Mouse (Mus musculus) T-cell, adult 2 months (primary cell): Measurements from ENCODE around the gene Vwde.

ENCODE experiments used
- DNase-seq: peaks from one replicate; pipeline ENCODE4 v3.0.0; 2022; ENCODE audit warnings: low spot score

The Vwde gene

GRCm38 (mm10) chr6:13224596-13225227, at the start of gene Vwde:
Vwde (minus strand) TSS chr6:13224965.
- DNase-seq: no peak

GRCm38 (mm10) chr6:13255341-13255740, 30.6 kb upstream of the Vwde start:
- DNase-seq: no peak

- DNase-seq: no peak
Measured at GRCm38 (mm10) chr6:13248317-13248969, 23.7 kb upstream of the Vwde start.

DNA sequence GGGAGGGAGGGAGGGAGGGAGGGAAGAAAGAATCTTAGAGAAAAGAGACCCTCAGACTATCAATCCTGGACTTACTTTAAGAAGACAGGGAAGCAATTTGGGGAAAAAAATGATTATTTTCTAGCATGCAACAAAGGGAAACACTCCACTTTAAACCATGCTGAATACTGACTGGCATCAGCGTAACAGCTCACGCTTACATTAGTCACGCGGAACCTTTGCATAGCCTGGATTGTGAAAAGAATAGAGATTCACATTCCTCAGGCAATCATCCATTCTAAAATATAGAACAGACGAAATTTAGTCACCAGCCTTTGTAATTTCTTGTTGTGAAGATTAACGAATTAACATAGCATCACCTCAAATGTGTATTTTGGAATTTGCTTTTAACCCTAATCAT, 18.6 kb downstream of the Vwde start:
- DNase-seq: no peak

DNA sequence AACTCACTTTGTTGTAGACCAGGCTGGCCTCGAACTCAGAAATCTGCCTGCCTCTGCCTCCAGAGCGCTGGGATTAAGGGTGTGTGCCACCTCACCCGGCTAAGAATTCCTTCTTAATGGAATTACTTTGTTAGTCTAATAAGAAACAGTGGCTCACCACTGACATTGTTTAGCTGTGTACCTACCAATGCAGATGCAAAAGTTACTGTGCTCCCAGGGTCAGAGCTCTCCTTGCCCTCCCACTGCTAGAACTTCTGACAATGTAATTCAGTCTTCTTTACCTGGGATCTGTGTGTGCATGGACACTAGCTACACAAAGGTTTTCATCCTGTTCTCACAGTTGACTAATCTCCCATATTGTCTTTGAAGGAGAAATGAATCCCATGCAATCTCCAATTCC, 27.3 kb downstream of the Vwde start:
- DNase-seq: no peak

DNA sequence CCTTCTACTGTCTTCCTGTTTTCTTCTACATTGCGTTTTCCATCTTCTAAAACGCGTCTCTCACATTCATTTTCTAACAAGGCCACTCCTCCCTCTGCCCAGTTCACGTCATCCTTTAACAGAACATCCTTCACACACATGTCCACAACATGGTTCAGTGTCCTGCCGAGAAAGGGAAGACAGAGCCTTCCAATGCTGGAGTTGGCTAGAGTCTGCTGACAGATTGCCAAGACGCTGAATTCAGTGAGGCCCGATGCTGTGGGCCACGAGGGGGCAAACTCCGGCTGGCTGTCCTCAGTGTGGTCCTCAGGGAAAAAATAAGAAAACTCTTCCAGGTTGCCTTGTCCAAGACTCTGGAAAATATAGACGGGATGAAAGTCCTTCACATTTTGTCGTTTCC, 37.9 kb downstream of the Vwde start:
- no peak for DNase-seq

DNA sequence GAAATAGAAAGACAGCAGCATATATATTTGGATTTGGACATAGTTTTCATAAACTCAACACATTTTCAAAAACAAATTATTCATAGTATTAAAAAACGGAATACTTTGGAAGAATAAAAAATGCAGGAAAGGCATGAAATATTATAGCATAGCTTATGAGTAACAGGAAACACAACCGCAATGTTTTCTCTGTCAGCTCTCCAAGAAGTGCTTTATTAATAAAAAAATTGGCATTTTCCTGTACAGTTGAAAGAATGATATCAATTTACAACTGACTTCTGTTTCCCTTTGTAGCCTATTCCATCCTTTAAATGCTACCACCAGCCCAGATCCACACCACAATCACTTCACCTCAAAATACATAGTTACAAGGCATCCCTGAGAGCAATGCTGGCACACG, 44.7 kb downstream of the Vwde start:
- DNase-seq: no peak

DNA sequence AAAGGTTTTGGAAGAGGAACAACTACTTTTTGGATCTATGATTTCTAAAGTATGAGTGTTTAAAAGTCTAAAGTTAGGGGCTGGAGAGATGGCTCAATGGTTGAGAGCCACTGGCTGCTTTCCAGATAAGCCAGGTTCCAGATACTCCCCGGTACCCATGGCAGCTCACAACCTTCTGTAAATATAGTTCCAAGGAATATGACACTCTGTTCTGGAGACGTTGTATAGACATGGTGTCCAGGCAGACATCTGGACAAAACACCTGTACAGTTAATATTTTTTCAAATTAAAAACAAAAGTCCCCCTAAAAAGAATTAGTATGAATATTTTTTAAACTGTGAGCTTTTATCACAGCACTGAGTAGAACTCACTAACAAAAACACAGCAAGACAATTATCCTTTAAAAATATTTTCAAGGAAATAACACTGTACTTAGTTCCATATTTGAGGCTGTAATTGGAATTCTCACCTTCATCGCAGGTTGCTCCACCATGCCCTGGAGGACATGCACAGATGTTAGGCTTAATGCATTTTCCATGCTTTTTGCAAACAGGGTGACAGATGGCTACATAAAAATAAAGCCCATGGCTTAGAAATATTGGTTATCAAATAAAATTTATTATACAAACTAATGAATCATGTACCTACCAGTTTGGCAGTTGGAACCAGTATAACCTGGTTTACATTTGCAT, 55.2 kb downstream of the Vwde start:
- DNase-seq: no peak

DNA sequence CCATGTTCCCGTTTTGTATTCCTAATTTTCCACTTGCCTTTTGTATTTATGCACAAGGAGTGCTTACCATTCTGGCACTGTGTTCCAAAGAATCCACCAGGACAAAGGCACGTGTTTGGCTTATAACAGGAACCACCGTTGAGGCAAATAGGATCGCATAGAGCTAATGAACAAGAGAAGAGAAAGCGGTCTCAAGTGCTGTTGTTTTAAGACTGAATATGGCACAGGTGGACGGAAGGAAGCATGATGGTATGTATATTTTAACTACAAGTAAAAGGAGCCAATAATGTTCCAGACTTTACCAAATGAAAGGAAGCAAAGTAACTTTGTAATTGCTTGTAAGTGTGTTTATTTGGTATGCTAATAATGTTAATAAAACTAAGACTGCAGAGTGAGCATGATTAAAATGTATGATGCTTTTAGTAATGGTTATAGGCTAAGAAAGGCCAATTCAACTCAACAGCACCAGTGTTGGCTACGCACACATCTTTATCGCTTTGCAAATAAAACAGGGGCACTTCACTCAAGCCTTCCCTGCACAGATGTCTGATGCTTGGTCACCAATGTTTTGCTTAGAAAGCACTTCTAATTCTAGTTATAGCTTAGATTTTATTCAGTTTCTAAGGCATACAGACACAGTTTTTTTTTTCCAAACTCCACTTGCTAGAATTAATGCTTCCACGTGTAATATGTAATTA, 58.4 kb downstream of the Vwde start:
- no peak for DNase-seq

DNA sequence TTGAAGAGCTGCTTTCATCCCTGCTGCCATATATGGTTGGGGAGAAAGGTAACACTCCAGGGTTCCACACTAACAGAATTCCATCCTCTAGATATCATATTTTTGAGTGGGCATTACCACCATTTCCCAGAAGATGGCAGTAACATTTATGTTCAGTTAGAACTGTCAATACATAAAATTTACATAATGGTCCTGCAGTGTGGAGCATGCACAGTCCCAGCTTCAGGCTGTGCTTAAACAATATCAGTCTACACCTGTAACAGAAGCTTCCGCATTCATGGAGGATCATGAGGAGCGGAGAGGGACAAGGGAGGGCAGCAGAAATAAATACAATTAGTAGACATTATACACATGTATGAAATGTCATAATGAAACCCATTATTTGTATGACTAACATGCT, 65.3 kb downstream of the Vwde start:
- DNase-seq: no peak

- DNase-seq: no peak
Measured at GRCm38 (mm10) chr6:13153888-13154697, 70.7 kb downstream of the Vwde start.

DNA sequence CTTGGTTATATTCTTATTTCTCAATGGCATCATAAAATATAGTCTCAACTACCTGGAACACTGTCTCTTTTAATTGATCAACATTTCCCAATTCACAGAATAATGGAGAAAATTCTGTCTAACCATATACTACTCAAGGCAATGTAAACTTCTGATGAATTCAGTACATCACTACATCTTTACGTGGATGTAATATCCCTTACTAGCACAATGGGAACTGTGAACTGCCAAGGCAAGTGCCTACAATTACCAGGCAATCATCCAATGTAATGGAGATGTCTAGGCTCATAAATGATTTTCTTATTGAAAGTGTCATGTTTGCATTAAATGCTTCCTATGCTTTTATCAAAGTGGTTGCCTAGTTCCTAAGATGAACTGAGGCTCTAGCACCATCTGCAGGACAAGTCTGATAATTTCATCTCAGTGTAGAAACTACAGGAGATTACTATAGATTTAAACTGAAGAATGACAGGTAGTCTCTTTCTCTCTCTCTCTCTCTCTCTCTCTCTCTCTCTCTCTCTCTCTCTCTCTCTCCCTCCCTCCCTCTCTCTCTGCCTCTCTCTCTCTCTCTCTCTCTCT, 72.6 kb downstream of the Vwde start:
- peak; percentile 2 for DNase-seq

- DNase-seq: no peak
Measured at GRCm38 (mm10) chr6:13137255-13137654, 87.5 kb downstream of the Vwde start.

GRCm38 (mm10) chr6:13108662-13109061, 116.1 kb downstream of the Vwde start:
- no peak for DNase-seq
